Mouse (Mus musculus) liver, embryonic 12.5 days (tissue): ENCODE measurements around the gene Ngdn. TPM values are rescaled to one million over a fixed set of nuclear protein-coding genes. Genes with fewer than 3 reads are reported as not detected.
"Not testable (repeated sequence)": the region's sequence is repeated elsewhere in the genome, so short reads cannot be mapped to it uniquely, and the experiment has no call there.

Experiments used
- ATAC-seq: fragments of 200-750 bp; cut with Nextera tagmentation; 2 replicates; pipeline ENCODE4 v1.8.0; 2017; ENCODE audit warnings: moderate number of reproducible peaks, mild to moderate bottlenecking, moderate library complexity
- H3K27ac ChIP-seq: fragments of 300-500 bp; sonication (generic); 2 replicates; pipeline ENCODE4 v1.5.1; 2016; ENCODE audit warnings: mild to moderate bottlenecking
- H3K27me3 ChIP-seq: fragments of 300-500 bp; sonication (generic); replicated peaks from 2 replicates; pipeline ENCODE4 v1.6.1; 2016; ENCODE audit warnings: mild to moderate bottlenecking, moderate library complexity
- H3K36me3 ChIP-seq: fragments of 300-500 bp; sonication (generic); 2 replicates; pipeline ENCODE4 v1.6.1; 2016; ENCODE audit warnings: mild to moderate bottlenecking, moderate library complexity
- H3K4me1 ChIP-seq: fragments of 300-500 bp; sonication (generic); 2 replicates; pipeline ENCODE4 v1.6.1; 2016
- H3K4me2 ChIP-seq: fragments of 300-500 bp; sonication (generic); 2 replicates; pipeline ENCODE4 v1.6.1; 2016; ENCODE audit warnings: mild to moderate bottlenecking, moderate library complexity
- H3K4me3 ChIP-seq: fragments of 300-500 bp; sonication (generic); 2 replicates; pipeline ENCODE4 v1.5.1; 2016; ENCODE audit warnings: mild to moderate bottlenecking, moderate library complexity
- H3K9ac ChIP-seq: fragments of 300-500 bp; sonication (generic); 2 replicates; pipeline ENCODE4 v1.6.1; 2016; ENCODE audit warnings: mild to moderate bottlenecking, moderate library complexity
- H3K9me3 ChIP-seq: fragments of 300-500 bp; sonication (generic); replicated peaks from 2 replicates; pipeline ENCODE4 v1.6.1; 2016; ENCODE audit warnings: mild to moderate bottlenecking, moderate library complexity
- WGBS: fragments of 180-500 bp; shearing (Covaris S2); methylation state at CpG from one replicate; pipeline ENCODE4 v1.1.7; 2016; ENCODE audit not compliant: insufficient replicate concordance; 5-methylcytosine and 5-hydroxymethylcytosine counted together
- polyA plus RNA-seq: library from polyadenylated mRNA; unstranded; fragments of >200 nt; fragmentation: Nextera tagmentation; extraction: Ambion mirVana; gene quantifications from 2 replicates; pipeline ENCODE4 v1.2.1, GENCODE M21; 2016

Ngdn gene
- polyA plus RNA-seq, result 55.6 and 57.5 TPM in 2 replicates

DNA sequence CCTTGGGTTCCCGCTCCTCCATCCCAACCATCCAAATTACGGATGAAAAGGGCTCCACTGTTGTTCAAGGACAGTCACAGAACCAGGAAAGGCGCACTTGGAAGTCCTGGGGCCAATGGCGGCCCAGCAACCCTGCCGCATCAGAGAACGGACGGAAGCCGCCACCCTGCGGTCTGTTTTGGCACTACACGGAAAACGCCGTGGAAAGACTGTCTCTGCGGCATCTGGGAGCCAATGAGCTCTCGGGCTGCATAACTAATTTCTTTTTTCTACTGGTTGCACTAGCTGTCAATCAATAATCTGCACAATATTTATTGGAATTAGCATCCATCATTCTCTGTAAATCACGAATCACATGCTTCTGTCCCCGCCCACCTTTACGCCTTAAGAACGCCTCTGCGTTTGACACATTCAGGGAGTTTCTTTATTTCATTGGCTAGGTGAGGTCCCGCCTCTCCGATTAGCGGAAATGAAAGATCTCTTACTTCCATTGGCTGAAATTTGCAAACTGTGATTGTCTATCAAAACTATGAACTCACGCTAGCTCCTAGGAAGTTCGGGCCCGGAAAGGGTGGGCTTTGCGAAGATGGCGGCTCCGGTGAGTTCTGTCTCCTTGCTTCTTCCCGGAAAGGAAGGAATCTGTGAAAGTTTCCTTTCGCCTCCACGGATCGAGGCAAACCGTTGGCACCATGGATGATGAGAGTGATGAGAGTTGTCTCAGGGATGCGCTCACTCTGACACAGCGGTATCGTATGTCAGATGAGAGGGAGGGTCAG, at the start of gene Ngdn:
Gene Ngdn, plus strand, starts transcription at position 464 of the 776 bp plus-strand sequence.
- Histone ChIP-seq H3K4me1 (peaks cover 18% of the 10 kb centered on the region), H3K9ac (peak within 1 kb of the TSS; percentile 80), H3K27ac (peak within 1 kb of the TSS; percentile 84), H3K27me3 (0 out of 2 replicates have a peak, but pooled peaks cover 2% of the 10 kb centered on the region), H3K4me3 (peak within 1 kb of the TSS; percentile 73), H3K36me3 (peaks cover 35% of the 10 kb centered on the region), H3K4me2 (peak within 1 kb of the TSS; percentile 79), H3K9me3 (no peaks in the 10 kb centered on the region)
- WGBS, result under 1% methylated on average over 36 of the region's 36 CpGs
- peak; percentile 93 for ATAC-seq

DNA sequence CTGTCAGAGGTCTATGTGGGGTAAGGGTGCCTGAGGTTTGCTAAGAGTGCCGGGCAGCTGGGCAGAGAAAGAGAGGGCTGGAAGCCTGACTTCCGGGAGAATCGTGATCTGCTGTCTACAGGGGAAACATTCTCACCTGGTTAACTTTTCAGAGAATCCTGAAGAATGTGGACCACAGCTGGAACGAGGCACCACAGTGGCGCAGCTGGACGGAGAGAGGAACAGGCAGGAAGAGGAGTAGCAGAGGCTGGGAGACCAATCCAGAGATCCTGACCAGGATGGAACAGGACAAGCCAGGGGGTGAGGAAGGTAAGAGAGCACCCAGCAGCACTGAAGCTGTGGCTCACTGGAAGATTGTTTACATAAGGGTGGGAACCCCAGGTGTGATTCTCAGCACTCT, 49.6 kb upstream of the Ngdn start:
- Histone ChIP-seq H3K9ac (no peak overlapping the region), H3K4me1 (no peaks in the 10 kb centered on the region)
- 56% methylated on average over 6 of the region's 6 CpGs for WGBS

DNA sequence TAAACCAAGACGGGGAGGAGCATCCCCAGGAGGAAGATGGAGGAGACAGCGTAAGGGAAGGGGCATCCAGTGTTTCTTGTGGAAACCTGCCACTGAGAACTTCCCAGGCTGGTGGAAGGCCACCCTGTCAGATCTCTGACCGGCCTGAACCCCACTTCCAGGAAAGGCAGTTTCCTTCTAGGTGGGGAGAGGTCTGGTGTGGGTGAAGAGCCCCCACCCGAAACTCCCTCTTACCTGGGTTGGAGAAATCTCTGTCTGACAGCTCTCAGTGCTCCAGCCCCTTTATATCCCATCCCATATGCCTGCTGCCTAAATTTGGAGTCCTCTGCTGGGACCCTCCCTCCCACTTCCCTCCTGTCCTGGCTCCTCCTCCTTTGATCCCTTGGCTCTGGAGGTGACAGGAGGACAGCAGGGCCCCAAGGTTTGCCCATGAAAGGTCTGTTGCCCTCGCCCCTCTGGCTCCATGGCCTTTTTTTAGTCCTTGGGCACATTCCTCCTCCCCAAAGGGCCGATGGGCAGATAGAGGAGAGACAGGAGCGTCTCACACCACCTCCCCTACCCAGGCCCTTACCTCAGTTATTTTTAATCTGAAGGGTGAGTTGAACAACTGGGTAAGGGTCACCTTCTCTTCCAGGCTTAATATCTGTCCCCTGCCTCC, 48.8 kb upstream of the Ngdn start, which contains the start of gene Myh6:
Gene Myh6, minus strand, starts transcription at position 608 of the 658 bp plus-strand sequence.
- WGBS, result 51% methylated on average over 7 of the region's 7 CpGs
- H3K4me3 ChIP-seq, result no peak within 1 kb of the TSS
- ATAC-seq, result no peak

More for the DNA sequence above, 49.6 kb upstream of the Ngdn start:
- Histone ChIP-seq H3K4me2 (no peak overlapping the region), H3K27me3 (peaks cover 16% of the 10 kb centered on the region), H3K36me3 (no peaks in the 10 kb centered on the region), H3K4me3 (no peak overlapping the region), H3K27ac (no peak overlapping the region), H3K9me3 (no peaks in the 10 kb centered on the region)
- no peak for ATAC-seq

DNA sequence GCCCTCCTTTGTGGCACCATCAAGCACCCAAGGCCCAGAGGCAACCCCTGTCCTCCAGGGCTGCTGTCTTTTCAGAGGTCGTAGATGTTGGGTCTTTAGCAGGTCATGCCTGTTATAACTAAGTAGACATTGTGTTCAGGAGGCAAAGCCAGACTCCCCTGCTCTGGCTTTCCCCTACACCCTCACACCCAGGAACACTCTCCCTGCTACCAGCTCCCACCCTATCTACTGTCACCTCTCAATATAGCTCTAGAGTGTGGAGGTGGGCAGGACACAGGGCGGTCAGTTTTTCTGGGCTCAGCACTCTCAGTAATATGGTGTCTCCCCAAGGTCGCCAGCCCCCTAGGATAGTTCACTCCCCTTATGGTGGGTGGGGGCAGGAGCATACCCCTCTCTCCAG, 47.4 kb upstream of the Ngdn start:
- no peak overlapping the region for H3K27ac ChIP-seq
- no peak overlapping the region for H3K4me2 ChIP-seq
- no peak overlapping the region for H3K4me3 ChIP-seq
- H3K9me3 ChIP-seq, result no peaks in the 10 kb centered on the region
- no peaks in the 10 kb centered on the region for H3K4me1 ChIP-seq
- no peak for ATAC-seq
- no peaks in the 10 kb centered on the region for H3K36me3 ChIP-seq
- H3K27me3 ChIP-seq, result peaks cover 17% of the 10 kb centered on the region; the same call in 1 of the 2 replicates
- H3K9ac ChIP-seq, result no peak overlapping the region
- WGBS, result 59% methylated on average over 3 of the region's 3 CpGs

More for the DNA sequence above, 48.8 kb upstream of the Ngdn start, which contains the start of gene Myh6:
- no peak within 1 kb of the TSS for H3K4me2 ChIP-seq
- no peak within 1 kb of the TSS for H3K9ac ChIP-seq
- H3K36me3 ChIP-seq, result no peaks in the 10 kb centered on the region
- peaks cover 16% of the 10 kb centered on the region for H3K27me3 ChIP-seq
- no peaks in the 10 kb centered on the region for H3K9me3 ChIP-seq
- no peaks in the 10 kb centered on the region for H3K4me1 ChIP-seq
- no peak within 1 kb of the TSS for H3K27ac ChIP-seq

DNA sequence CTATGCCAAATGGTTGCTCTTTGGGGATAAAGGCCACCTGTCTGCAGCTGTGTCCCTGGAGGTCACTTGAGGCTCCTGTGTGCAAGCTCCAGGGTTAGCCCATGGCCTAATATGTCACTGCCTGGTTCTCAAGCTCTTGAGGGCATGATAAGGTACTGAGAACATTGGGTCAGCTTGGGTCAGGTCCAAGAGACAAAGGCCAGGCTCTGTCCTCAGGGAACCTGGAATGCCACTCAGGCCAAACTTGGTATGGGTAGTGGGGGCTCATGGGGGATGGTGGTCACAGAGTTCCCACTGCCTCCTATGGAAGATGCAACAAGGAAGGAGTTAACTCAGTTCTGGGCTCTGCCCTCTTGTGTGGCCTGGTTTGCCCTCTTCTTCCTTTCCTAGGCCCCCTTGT, 46.9 kb upstream of the Ngdn start:
- peaks cover 21% of the 10 kb centered on the region; the same call in 1 of the 2 replicates for H3K27me3 ChIP-seq
- H3K4me3 ChIP-seq, result no peak overlapping the region
- H3K4me2 ChIP-seq, result no peak overlapping the region
- no peaks in the 10 kb centered on the region for H3K4me1 ChIP-seq
- H3K36me3 ChIP-seq, result no peaks in the 10 kb centered on the region
- H3K9ac ChIP-seq, result no peak overlapping the region
- no peak overlapping the region for H3K27ac ChIP-seq
- no peak for ATAC-seq
- H3K9me3 ChIP-seq, result no peaks in the 10 kb centered on the region

DNA sequence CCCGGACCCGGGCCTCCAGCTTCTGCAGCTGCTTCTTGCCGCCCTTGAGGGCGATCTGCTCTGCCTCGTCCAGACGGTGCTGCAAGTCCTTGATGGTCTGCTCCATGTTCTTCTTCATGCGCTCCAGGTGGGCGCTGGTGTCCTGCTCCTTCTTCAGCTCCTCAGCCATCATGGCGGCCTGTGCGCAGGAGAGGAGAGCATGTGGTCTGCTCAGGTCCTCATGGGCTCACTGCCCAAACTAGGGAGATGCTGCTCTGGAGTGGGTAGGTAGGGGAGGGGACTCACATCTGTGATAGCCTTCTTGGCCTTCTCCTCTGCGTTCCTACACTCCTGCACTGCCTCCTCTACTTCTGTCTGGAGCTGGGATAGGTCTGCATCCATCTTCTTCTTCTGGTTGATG, 42.5 kb upstream of the Ngdn start:
- H3K4me1 ChIP-seq, H3K36me3 ChIP-seq: not testable (repeated sequence)
- 75% methylated on average over 11 of the region's 11 CpGs for WGBS

DNA sequence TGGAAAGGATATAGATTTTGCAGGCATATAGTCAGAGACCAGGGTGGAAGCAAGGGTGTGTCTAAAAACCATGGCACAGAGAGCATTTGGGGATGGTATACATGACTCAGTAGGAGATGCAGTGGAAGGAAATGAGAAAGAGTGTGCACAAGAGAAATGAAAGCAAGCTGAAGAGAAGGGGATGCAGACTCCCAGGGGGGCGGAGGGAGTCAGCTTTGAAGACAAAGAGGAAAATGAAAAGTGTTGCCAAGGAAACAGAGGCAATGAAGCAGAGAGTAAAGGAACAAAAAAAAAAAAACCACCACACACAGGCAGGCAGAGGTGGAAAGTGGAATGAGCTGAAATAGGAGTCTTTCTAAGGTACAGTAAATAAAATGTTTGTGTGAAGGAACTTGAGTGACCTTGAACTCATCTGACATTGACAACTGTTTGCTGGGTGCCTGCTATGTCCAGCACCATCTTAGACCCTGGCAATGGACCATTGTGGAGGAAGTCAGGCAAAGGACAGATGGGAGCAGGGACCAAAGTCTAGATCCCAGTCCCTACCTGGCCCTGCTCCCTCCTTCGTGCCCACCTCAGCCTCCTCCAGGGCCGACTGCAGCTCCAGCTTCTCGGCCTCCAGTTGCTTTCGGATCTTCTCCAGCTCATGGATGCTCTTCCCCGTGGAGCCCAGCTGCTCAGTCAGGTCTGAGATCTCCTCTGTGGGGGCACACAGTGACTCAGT, 41.0 kb upstream of the Ngdn start:
- Histone ChIP-seq H3K27me3 (peaks cover 37% of the 10 kb centered on the region), H3K4me3 (no peak overlapping the region), H3K9ac (no peak overlapping the region), H3K36me3 (no peaks in the 10 kb centered on the region), H3K27ac (no peak overlapping the region), H3K4me2 (no peak overlapping the region), H3K4me1 (no peaks in the 10 kb centered on the region), H3K9me3 (no peaks in the 10 kb centered on the region)
- WGBS, result 55% methylated on average over 6 of the region's 6 CpGs
- ATAC-seq, result no peak

More for the DNA sequence above, 42.5 kb upstream of the Ngdn start:
- not testable (repeated sequence) for ATAC-seq, H3K9ac ChIP-seq, H3K4me2 ChIP-seq, H3K9me3 ChIP-seq, H3K4me3 ChIP-seq, H3K27ac ChIP-seq
- peaks cover 36% of the 10 kb centered on the region for H3K27me3 ChIP-seq

DNA sequence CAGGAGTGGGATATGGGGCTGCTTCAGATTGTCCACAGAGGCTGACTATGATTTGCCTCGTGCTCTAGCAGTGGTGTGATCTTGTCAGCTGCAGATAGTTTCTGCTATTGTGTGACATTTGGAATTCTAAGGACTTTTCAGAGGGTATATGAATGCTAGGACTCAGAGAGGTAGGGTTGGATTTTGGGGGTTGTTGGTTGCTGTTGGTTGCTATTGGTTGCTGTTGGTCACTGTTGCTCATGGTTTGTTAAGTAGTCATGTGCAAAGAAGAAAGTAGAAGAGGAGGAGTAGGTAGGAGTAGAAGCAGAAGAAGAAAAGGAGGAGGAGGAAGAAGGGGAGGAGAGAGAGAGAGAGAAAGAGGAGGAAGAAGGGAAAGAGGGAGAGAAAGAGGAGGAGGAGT, 38.6 kb upstream of the Ngdn start, which contains the start of gene Gm17428:
Gene Gm17428, plus strand, starts transcription at position 301 of the 400 bp plus-strand sequence.
- Histone ChIP-seq H3K4me3 (no peak within 1 kb of the TSS), H3K9me3 (no peaks in the 10 kb centered on the region), H3K27me3 (peaks cover 33% of the 10 kb centered on the region), H3K4me2 (no peak within 1 kb of the TSS), H3K27ac (no peak within 1 kb of the TSS), H3K36me3 (no peaks in the 10 kb centered on the region), H3K9ac (no peak within 1 kb of the TSS; the same call in 1 of the 2 replicates), H3K4me1 (no peaks in the 10 kb centered on the region)
- WGBS, result 39% methylated on average over 1 of the region's 1 CpGs
- ATAC-seq, result no peak

DNA sequence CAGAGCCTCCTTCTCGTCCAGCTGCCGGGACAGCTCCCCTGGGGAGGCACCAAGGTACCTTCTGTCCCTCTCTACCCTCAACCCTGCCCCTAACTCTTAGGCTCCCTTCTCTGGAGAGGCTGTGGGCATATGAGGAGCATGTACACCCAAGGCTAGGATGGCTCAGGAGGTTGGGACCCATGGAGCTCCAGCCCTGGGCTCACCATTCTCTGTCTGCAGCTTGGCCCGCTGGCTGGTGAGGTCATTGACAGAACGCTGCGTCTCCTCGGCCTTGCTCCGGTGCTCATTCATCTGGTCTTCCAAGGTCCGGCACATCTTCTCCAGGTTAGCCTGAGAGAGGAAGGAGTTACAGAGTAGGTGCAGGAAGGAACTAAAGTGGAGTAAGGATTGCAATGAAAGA, 36.6 kb upstream of the Ngdn start:
- H3K27ac ChIP-seq, result no peak overlapping the region
- no peak for ATAC-seq
- H3K9ac ChIP-seq, result no peak overlapping the region
- H3K36me3 ChIP-seq, result no peaks in the 10 kb centered on the region
- no peaks in the 10 kb centered on the region for H3K9me3 ChIP-seq
- H3K4me1 ChIP-seq, result no peaks in the 10 kb centered on the region
- H3K4me2 ChIP-seq, result no peak overlapping the region
- H3K4me3 ChIP-seq, result no peak overlapping the region
- 75% methylated on average over 8 of the region's 8 CpGs for WGBS
- H3K27me3 ChIP-seq, result peaks cover 36% of the 10 kb centered on the region

DNA sequence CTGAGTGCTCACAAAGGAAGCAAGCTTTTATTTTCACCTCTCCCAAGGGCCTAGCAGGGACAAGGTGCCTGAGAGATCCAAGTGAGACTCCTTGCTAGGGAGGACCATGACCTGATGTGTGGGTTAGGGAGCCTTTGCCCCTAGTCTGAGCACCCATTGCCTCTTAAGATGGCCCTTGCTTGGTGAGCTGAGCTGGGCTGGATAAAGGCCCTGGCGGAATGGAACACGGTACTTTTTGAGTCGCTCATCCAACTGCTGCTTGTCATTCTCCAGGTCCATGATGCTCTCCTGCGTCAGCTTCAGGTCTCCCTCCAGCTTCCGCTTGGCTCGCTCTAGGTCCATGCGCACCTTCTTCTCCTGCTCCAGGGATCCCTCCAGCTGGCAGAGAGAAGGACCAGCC, 33.3 kb upstream of the Ngdn start:
- WGBS, result 70% methylated on average over 7 of the region's 7 CpGs
- Histone ChIP-seq H3K9ac (no peak overlapping the region), H3K36me3 (no peaks in the 10 kb centered on the region)

DNA sequence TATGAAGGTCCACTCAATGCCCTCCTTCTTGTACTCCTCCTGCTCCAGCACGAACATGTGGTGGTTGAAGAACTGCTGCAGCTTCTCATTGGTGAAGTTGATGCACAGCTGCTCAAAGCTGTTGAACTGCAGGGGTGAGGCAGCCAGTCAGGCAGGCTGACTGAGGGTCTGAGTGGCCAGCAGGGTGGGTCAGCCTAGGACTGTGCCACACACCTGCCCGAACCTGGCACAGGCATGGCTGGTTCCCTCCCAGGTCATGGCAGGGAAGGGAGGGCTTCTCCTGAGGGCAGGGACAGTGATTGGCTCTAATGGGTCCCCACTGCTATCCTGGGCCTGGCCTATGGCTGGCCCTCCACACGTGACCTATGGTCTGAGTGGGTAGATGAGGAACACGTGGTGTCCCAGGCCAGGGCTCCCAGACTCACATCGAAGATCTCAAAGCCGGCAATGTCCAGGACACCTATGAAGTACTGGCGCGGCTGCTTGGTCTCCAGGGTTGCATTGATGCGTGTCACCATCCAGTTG, 26.8 kb upstream of the Ngdn start:
- H3K27ac ChIP-seq, H3K4me2 ChIP-seq, H3K36me3 ChIP-seq: not testable (repeated sequence)

More for the DNA sequence above, 33.3 kb upstream of the Ngdn start:
- ATAC-seq, result no peak
- Histone ChIP-seq H3K4me1 (no peaks in the 10 kb centered on the region), H3K4me3 (no peak overlapping the region), H3K9me3 (no peaks in the 10 kb centered on the region), H3K27me3 (peaks cover 30% of the 10 kb centered on the region; the same call in 1 of the 2 replicates), H3K4me2 (no peak overlapping the region), H3K27ac (no peak overlapping the region)

More for the DNA sequence above, 26.8 kb upstream of the Ngdn start:
- not testable (repeated sequence) for H3K4me3 ChIP-seq, H3K4me1 ChIP-seq, ATAC-seq, H3K9me3 ChIP-seq, H3K9ac ChIP-seq
- peaks cover 25% of the 10 kb centered on the region; the same call in 1 of the 2 replicates for H3K27me3 ChIP-seq
- WGBS, result 70% methylated on average over 9 of the region's 9 CpGs
